Mouse (Mus musculus) lung, postnatal 25 days (tissue): ENCODE measurements at regions not wholly inside any gene's neighbourhood (a gene's known extent, or its start where the extent isn't known, plus 50 kb on each side); places are given as distances from the start of the nearest gene placed in this dataset.

ENCODE experiments used
- DNase-seq: peaks from one replicate; pipeline ENCODE4 v3.0.0; 2022; ENCODE audit warnings: low spot score

- DNase-seq, result no peak
Observed at GRCm38 (mm10) chr9:30021981-30022380, 59.0 kb upstream of the Ntm start.

- no peak for DNase-seq
Observed at GRCm38 (mm10) chr9:30025275-30025674, 62.3 kb upstream of the Ntm start.

- no peak for DNase-seq
Observed at GRCm38 (mm10) chr9:30026939-30027338, 64.0 kb upstream of the Ntm start.

GRCm38 (mm10) chr9:30040396-30040795 lies 77.5 kb upstream of the Ntm start:
- no peak for DNase-seq

- DNase-seq, result no peak
Observed at GRCm38 (mm10) chr9:30064551-30064950, 101.6 kb upstream of the Ntm start.

GRCm38 (mm10) chr9:30067980-30068379 lies 105.0 kb upstream of the Ntm start:
- DNase-seq, result no peak

- DNase-seq, result no peak
Observed at GRCm38 (mm10) chr9:30075233-30075632, 112.3 kb upstream of the Ntm start.

GRCm38 (mm10) chr9:30076006-30076405 lies 113.1 kb upstream of the Ntm start:
- DNase-seq, result no peak

- no peak for DNase-seq
Observed at GRCm38 (mm10) chr9:30076482-30076881, 113.5 kb upstream of the Ntm start.

- no peak for DNase-seq
Observed at GRCm38 (mm10) chr9:30101942-30102341, 139.0 kb upstream of the Ntm start.

- no peak for DNase-seq
Observed at GRCm38 (mm10) chr9:30122371-30122770, 159.4 kb upstream of the Ntm start.

GRCm38 (mm10) chr9:30129151-30129550 lies 166.2 kb upstream of the Ntm start:
- DNase-seq, result no peak

GRCm38 (mm10) chr9:30131626-30132025 lies 168.7 kb upstream of the Ntm start:
- no peak for DNase-seq

- DNase-seq, result no peak
Observed at GRCm38 (mm10) chr9:30134303-30134702, 171.4 kb upstream of the Ntm start.

GRCm38 (mm10) chr9:30137611-30138287 lies 174.8 kb upstream of the Ntm start:
- DNase-seq, result peak; percentile 86

- DNase-seq, result peak; percentile 68
Observed at GRCm38 (mm10) chr9:30140188-30140587, 177.2 kb upstream of the Ntm start.

GRCm38 (mm10) chr9:30141186-30141585 lies 178.2 kb upstream of the Ntm start:
- DNase-seq, result no peak

- no peak for DNase-seq
Observed at GRCm38 (mm10) chr9:30142806-30143458, 180.0 kb upstream of the Ntm start.

- DNase-seq, result no peak
Observed at GRCm38 (mm10) chr9:30149481-30150468, 186.8 kb upstream of the Ntm start.

GRCm38 (mm10) chr9:30151173-30151572 lies 188.2 kb upstream of the Ntm start:
- no peak for DNase-seq

GRCm38 (mm10) chr9:30166235-30166752 lies 203.4 kb upstream of the Ntm start:
- no peak for DNase-seq

GRCm38 (mm10) chr9:30167223-30167622 lies 204.3 kb upstream of the Ntm start:
- DNase-seq, result no peak
